Mouse (Mus musculus) spleen, adult 12 weeks (tissue): ENCODE data around the gene Elmo1.

ENCODE experiments used
- DNase-seq: peaks from one replicate; pipeline ENCODE4 v3.0.0; 2022; ENCODE audit warnings: low spot score

The Elmo1 gene

DNA sequence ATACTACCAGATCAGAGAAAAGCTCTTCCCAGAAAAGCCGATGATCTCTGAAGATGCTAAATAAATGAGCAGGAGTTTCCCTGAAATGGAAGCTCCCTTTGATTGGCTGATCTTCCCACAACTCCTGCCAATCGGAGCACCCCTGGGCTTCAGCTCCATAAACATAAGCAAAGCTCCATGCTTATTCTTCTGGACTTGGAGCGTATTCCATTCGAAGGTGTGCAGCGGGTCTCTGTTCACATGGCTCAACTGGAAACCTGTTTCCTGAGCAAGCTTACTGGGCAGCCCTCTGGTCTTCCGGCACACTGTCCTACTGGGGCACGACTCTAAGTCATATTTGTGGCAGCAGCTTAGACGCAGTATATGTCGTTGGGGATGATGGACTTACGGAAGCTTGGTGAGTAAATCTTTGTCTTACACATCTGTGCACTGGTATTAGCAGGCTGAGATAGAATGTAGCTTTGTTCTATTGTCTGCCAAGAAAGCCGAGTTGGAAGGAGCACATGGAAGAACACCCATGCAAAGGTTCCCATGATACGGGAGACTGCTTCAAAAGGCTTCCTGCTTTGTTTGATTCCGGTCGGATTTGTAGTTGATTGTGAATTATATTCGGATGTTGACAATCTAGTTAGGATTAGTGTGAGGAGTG is 382.6 kb downstream of the Elmo1 start:
- no peak for DNase-seq

DNA sequence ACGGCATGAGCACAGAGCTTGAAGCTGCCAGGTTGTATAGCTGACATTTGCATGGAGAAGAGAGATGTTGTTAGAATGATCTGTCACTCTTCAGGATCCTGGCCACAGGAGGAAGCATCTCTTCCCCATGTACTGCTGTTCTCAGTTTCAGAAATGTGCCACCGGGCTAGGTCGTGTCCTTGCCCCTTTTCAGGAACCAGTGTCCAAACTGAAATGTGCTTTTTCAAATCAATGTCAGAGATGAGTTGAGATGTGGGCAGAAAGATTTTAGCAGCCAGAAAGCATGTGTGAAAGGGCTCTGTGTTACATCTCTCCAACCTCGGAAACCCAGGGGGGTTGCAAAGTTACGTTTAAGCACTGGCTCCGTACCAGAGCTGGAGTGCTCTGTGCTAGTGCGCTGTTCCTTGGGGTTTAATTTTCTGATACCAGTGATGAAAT is 383.3 kb downstream of the Elmo1 start:
- DNase-seq, result no peak

DNA sequence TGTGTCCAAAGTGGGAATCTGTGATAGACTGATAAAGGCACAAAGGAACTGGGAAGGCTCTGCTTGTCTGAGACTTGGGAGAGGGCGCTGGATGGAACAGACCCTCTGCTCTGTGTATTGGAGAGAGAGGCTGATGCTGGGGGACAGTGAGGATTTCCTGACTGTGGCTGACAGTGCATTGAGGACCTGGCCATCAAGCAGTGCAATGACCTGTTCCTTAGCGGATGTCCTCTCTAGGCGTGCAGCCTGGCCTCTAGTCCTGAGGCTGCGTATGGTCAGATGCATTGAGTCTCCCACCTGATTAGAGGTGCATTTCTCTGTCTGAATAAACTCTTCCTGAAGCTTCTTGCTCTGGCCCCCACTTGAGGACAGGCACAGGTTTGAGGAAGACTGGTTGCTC is 384.2 kb downstream of the Elmo1 start:
- DNase-seq, result no peak

DNA sequence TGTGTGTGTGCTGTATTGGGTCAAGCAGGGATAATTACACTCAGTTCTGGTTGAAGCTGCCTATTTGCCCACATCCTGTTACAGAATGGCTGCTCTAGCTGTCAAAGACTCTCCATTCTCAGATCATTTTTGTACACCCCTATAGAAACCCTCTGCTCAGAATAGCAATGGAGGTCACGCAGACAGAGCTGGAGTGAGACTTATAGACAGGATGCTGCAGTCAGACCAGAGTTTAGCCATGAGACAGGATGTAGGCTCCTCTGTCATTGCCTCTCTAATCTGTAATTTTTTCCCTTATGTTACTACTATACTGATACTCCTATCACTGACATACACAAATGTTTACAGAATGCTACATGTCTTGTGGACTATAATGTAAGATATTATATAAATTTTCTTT is 391.4 kb downstream of the Elmo1 start:
- no peak for DNase-seq

DNA sequence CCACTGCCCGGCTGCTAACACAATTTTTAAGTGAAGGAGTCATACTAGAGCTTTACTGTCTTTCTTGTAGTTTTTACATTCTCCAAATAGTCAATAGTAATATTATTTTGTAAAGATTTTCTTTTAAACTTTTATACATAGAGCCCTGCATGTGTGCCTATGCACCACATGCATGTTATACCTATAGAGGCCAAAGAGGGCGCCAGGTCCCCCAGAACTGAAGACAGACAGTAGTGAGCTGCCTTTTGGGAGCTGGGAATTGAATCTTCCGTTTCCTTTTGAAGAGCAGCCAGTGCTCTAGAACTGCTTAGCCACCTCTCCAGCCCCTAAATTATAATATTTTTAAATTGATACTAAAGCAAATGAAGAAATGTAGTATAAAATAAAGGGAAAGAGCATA is 398.7 kb downstream of the Elmo1 start:
- DNase-seq, result no peak

DNA sequence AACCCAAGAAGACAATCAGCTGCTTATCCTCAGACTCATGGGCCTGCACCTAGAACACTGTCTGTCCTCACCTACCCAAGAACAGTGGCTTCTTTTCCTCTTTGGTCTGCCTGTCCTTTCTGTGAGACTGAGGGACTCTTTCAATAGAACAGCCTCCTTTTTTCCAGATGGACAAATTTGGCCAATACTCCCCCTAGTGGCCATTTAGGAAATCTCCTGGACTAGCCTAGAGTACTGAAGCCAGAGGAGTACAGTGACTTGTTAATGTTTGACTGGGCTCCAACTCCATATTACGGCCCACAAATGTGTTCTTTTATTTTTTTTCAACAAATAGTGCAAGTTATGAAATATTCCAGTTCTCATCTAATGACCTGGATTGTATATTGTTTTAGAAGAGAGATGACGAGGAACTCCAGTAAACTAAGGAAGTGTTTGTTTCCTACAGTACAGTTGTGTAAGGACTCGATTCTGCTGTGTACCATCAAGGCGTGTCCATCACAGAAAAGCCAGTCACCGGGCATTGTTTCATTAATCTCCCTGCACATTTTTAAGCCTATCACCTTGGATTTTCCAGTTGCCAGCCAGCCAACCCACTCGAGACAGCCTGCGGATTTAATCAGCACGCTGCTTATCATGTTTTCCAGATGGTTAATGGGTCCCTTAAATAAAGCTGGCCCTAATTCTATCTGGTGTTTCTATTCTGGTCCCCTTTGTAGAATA is 399.5 kb downstream of the Elmo1 start:
- no peak for DNase-seq

DNA sequence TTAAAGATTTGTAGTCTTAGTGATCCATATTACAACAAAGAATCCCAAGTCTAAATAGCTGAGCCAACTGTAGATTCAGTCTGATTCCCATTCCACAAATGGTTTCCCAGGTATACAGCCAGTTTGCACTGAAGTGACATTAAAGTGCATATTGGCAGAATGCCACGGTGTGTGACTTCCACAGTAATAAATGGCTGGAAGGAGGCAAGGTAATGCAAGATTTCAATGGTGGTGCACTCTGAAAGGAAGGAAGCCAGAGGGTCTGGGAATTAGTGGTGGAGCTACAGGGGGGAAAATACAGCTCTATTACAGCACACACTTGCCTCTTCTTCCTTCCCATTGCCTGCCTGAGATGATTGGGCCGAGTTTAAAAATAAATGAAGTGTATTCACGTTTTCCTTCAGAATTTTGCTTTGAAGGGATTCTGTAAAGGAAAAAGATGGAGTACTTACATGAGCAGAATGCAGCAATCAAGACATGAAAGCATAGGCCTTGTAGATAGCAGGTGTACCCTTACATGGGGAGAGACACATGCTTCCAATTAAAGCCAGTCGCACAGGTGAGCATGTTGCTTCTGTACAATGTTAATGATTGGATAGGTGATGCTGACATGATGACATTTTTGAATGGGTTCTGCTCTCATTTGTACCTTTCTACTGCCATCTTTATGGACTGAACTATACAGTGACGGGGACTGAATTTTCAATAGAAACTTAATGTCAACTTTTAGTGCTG is 400.6 kb downstream of the Elmo1 start:
- no peak for DNase-seq

DNA sequence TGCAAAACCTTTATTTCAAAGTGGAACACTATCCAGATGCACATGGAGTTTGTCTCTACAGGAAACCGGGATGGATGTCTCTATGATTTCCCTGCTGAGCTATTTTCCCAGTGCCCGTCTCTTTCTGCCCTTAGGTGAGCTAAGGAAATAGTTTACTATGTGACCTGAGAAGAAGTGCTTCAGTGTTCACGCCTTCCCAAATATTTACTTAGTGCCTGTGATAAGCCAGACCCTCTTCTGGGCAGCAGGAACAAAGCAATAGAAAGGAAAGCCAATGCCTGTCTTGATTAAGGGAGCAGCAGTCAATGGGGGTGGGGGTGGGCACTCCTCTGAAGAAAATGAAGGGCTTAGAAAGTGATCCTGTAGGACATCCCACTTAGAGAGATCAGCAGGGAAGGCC is 401.3 kb downstream of the Elmo1 start:
- DNase-seq, result no peak

GRCm38 (mm10) chr13:20494047-20494739 is 403.8 kb downstream of the Elmo1 start:
- no peak for DNase-seq

GRCm38 (mm10) chr13:20501923-20502322 is 411.5 kb downstream of the Elmo1 start:
- DNase-seq, result no peak

DNA sequence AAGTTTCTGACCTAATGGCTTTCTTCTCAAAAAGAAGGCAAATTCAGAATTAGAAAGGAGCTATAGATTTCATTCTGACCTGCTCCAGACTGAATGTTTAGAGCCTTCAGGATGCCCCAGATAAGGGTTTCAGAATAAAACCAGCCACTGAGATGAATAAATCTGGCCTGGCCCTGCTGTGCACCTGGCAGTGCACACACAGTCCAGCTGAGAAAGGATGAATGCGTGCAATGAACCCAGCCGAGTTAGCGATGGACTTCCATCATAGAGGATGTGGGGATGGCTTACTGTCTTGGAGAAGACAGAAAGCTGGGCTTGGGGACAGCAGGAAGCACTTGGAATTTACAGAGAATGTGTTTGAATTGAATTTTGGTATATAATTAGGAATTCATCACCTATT is 413.0 kb downstream of the Elmo1 start:
- no peak for DNase-seq

GRCm38 (mm10) chr13:20507381-20508129 is 417.2 kb downstream of the Elmo1 start:
- DNase-seq, result no peak

- no peak for DNase-seq
Measured at GRCm38 (mm10) chr13:20511026-20511425, 420.6 kb downstream of the Elmo1 start.

DNA sequence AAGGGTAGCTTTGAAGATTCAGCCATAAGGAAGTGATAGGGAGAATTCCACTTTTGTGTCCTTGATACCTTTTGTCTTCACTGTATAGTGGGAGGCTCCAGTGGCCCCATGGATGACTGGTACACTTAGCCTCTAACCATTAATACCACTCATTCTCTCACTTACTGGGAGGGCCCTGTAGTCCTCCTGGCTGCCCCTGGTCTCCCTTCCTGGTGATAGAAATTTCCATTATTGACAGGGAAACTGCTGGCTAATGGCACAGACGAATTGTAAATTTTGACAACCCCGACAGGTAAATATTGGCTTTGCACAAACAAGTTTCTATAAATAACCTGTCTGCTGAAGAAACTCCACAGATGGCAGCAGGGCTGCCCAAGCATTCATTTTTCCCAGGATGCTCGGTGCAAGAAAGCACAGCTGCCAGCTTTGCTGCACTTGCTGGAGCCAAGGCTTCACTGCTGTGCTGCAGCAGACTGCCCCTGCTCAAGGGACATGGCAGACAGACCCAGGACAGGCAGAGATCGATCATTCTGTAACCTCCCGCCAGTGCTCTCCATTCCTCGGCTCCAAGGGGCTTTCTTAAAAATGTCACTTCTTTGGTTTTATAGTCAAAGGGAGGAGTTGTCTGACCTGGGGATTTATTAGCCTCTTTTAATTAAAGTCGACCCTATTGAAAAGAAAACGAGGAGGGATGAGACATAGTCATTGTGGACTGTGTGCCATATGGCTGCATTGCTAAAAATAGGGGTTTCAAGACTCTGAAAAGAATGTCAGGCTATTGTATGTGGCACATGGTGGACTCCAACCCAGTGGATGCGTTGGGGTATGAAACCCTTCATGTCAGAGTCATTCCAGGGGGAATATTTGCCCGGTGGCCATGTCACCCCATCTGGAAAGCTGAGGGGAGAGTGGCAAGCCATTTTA is 422.2 kb downstream of the Elmo1 start:
- no peak for DNase-seq

- no peak for DNase-seq
Measured at GRCm38 (mm10) chr13:20514721-20515120, 424.3 kb downstream of the Elmo1 start.

GRCm38 (mm10) chr13:20516096-20516495 is 425.7 kb downstream of the Elmo1 start:
- DNase-seq, result no peak

- no peak for DNase-seq
Measured at GRCm38 (mm10) chr13:20517702-20518101, 427.3 kb downstream of the Elmo1 start.

DNA sequence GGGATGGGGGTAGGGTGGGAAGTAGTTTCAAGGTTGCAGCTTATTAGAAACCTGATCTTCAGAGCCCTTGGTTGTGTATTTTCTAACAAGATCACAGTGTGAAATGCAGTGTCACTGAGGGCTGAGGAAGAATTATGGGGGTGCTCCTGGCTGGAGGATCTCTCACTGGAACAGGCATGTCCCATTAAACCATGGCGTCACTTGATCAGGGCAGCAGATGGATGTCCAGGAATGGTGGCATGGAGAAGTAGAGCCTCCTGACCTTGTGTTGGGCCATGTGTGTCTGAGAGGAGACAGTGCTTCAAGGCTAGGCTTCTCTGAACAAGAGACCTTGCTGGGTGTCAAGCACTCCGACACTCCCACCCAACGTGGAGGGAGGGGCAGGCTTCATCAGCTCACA is 431.1 kb downstream of the Elmo1 start:
- no peak for DNase-seq

GRCm38 (mm10) chr13:20523671-20524070 is 433.3 kb downstream of the Elmo1 start:
- DNase-seq, result no peak

DNA sequence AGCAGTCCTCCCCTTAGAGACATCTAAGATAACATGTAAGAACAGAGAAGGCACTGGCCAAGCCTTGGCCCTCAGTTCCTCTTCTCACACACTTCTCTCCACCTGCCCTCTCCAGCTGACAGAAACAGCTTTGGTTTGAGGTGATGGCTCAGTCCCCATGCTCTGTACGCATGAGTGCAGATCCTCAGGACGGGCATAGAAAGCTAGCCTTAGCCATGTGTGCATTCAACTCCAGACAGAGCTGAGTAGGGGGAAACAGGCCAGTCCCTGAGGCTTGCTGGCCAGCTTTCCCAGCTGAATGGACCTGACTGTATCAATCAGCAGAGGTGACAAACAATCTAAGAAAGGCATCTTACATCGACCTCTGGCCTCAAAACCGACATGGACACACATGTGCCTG is 435.4 kb downstream of the Elmo1 start:
- no peak for DNase-seq

DNA sequence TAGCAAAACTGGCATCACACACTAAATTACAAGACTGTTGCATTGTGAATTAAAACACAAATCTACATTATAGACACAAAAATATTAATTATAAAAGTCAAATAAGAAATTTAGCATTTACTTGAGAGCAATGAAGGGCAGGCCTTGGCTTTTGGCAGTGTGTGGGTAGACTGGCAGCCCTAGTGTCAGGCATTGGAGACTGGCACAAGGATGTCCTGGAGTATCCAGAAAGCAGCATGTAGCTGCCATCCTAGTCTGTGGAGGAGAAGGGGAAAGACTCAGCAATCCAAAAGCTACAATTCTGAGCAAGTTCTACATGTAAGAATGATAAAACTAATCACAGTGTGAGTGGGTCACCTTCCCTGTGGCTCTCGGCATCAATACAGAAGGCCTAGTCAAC is 446.7 kb downstream of the Elmo1 start:
- DNase-seq, result no peak
